15 mouse cellular contexts compared by ENCODE assay signal in genomic region chr1:97771727-97772126, GRCm38 (mm10). TPM values are rescaled to one million over a fixed set of nuclear protein-coding genes. Genes with fewer than 3 reads are reported as not detected.
DNase-seq lines count a peak whose midpoint lies in the region; ATAC-seq and TF ChIP-seq lines count a peak whose summit lies in the region.
"Had no signal": no experiment of that assay in that cellular context is flagged by ENCODE, and none has a peak within 500 bp of the region (broad histone marks: within the 10 kb centered on the region; RNA-seq: fewer than 3 reads in every experiment).

No protein-coding gene starts in this region.

- DNase-seq in heart, postnatal 4 days = no peak
- no peak for DNase-seq in liver, embryonic 13.5 days
- DNase-seq in liver, embryonic 11.5 days (ENCODE audit: low spot score) = no peak
- DNase-seq in MEL (ENCODE audit: low read depth, low spot score) = peak; percentile 73
- no peak for DNase-seq in layer of hippocampus, adult 18-20 months (ENCODE audit: low spot score in 2 of 2)
- DNase-seq: cerebellum, adult 11 months; cerebellum, adult 9-10 months; gastrocnemius, postnatal 36 days had no signal

- no peak overlapping the region for H3K9ac ChIP-seq in heart, embryonic 13.5 days
- H3K9ac ChIP-seq in liver, embryonic 13.5 days = peak overlapping the region; percentile 85
- H3K9ac ChIP-seq in liver, embryonic 11.5 days (ENCODE audit: low read depth, low read length) = no peak overlapping the region
- peak overlapping the region; percentile 80 for H3K9ac ChIP-seq in MEL (ENCODE audit: control insufficient read depth, low read depth, low read length, poor library complexity, severe bottlenecking)
- H3K9ac ChIP-seq: embryonic facial prominence, embryonic 13.5 days had no signal

- H3K9me3 ChIP-seq in heart, embryonic 13.5 days = no peaks in the 10 kb centered on the region
- H3K9me3 ChIP-seq in liver, embryonic 13.5 days (replicated peaks) = no peaks in the 10 kb centered on the region
- no peaks in the 10 kb centered on the region for H3K9me3 ChIP-seq in liver, embryonic 11.5 days (ENCODE audit: control insufficient read depth, low read length)
- H3K9me3 ChIP-seq in MEL (replicated peaks; ENCODE audit: insufficient read depth, low read length) = no peaks in the 10 kb centered on the region
- H3K9me3 ChIP-seq: embryonic facial prominence, embryonic 13.5 days; forebrain, embryonic 10.5 days; forebrain, embryonic 15.5 days; hindbrain, embryonic 15.5 days had no signal

- peaks cover 28% of the 10 kb centered on the region for H3K4me1 ChIP-seq in heart, embryonic 13.5 days
- peaks cover 50% of the 10 kb centered on the region for H3K4me1 ChIP-seq in liver, embryonic 13.5 days (replicated peaks)
- peaks cover 8% of the 10 kb centered on the region for H3K4me1 ChIP-seq in liver, embryonic 11.5 days (replicated peaks; ENCODE audit: control insufficient read depth, insufficient read depth, low read length)
- peaks cover 19 to 39% of the 10 kb centered on the region in 2 experiments for H3K4me1 ChIP-seq in MEL (ENCODE audit: control insufficient read depth in 1 of 2, insufficient read depth in 2 of 2, low read length in 2 of 2)

- no peaks in the 10 kb centered on the region for H3K27me3 ChIP-seq in heart, embryonic 13.5 days (replicated peaks)
- no peaks in the 10 kb centered on the region for H3K27me3 ChIP-seq in liver, embryonic 13.5 days
- H3K27me3 ChIP-seq in liver, embryonic 11.5 days (replicated peaks; ENCODE audit: control insufficient read depth, insufficient read depth, low read length) = no peaks in the 10 kb centered on the region
- H3K27me3 ChIP-seq in MEL (ENCODE audit: control insufficient read depth in 1 of 2, insufficient read depth in 2 of 2, low read length in 2 of 2) (no peaks in the 10 kb centered on the region), myocyte (ENCODE audit: control insufficient read depth, insufficient read depth, insufficient read length) (no peaks in the 10 kb centered on the region)
- H3K27me3 ChIP-seq: embryonic facial prominence, embryonic 13.5 days; forebrain, embryonic 15.5 days; hindbrain, embryonic 15.5 days had no signal

- H3K4me3 ChIP-seq in heart, embryonic 13.5 days = no peak overlapping the region
- no peak overlapping the region for H3K4me3 ChIP-seq in liver, embryonic 13.5 days (replicated peaks)
- no peak overlapping the region for H3K4me3 ChIP-seq in liver, embryonic 11.5 days (ENCODE audit: low read depth, low read length)
- H3K4me3 ChIP-seq in MEL (ENCODE audit: control insufficient read depth in 1 of 2, insufficient read depth in 1 of 2, low read depth in 2 of 2, low read length in 2 of 2) = peak overlapping the region; percentile 13 to 69
- H3K4me3 ChIP-seq in myocyte = peak overlapping the region; percentile 94
- H3K4me3 ChIP-seq: forebrain, embryonic 15.5 days; hindbrain, embryonic 15.5 days had no signal

- H3K79me2 ChIP-seq in MEL (ENCODE audit: control insufficient read depth, insufficient read depth, low read length, poor library complexity) (peaks cover 34% of the 10 kb centered on the region), myocyte (ENCODE audit: control insufficient read depth, insufficient read depth) (peaks cover 26% of the 10 kb centered on the region)

- no peak for ATAC-seq in heart, embryonic 13.5 days (ENCODE audit: extremely low read depth, insufficient number of reproducible peaks, low FRiP score, low TSS enrichment)
- no peak for ATAC-seq in liver, embryonic 13.5 days (ENCODE audit: low read depth)
- ATAC-seq in liver, embryonic 11.5 days (replicated peaks; ENCODE audit: low FRiP score) = no peak
- ATAC-seq: forebrain, embryonic 15.5 days; intestine, embryonic 16.5 days had no signal

- peaks cover 11% of the 10 kb centered on the region; the same call in 1 of the 2 replicates for H3K36me3 ChIP-seq in heart, embryonic 13.5 days
- H3K36me3 ChIP-seq in liver, embryonic 13.5 days = no peaks in the 10 kb centered on the region
- H3K36me3 ChIP-seq in liver, embryonic 11.5 days (ENCODE audit: control insufficient read depth, insufficient read depth, low read length) = no peaks in the 10 kb centered on the region
- peaks cover 0 to 49% of the 10 kb centered on the region in 2 experiments; a peak in 3 of 4 replicates for H3K36me3 ChIP-seq in MEL (ENCODE audit: control insufficient read depth in 1 of 2, insufficient read depth in 2 of 2, low read length in 2 of 2)
- H3K36me3 ChIP-seq in myocyte (ENCODE audit: control insufficient read depth, insufficient read depth) = peaks cover 2% of the 10 kb centered on the region
- H3K36me3 ChIP-seq: embryonic facial prominence, embryonic 13.5 days; forebrain, embryonic 10.5 days; forebrain, embryonic 15.5 days; hindbrain, embryonic 15.5 days had no signal

- H3ac ChIP-seq in myocyte (ENCODE audit: control insufficient read depth, insufficient read length) = no peak overlapping the region

- no peak for TF ChIP-seq CTCF in MEL (IDR thresholded peaks at IDR 0.05 in 2 of 3, conservative IDR thresholded peaks at IDR 0.05 in 1 of 3; ENCODE audit: control insufficient read depth in 1 of 3, insufficient read depth in 1 of 3, low read depth in 2 of 3, low read length in 3 of 3, poor library complexity in 1 of 3, severe bottlenecking in 1 of 3)

- H3K27ac ChIP-seq in heart, embryonic 13.5 days (replicated peaks) = no peak overlapping the region
- H3K27ac ChIP-seq in liver, embryonic 13.5 days = peak overlapping the region; percentile 27; the same call in 1 of the 2 replicates
- H3K27ac ChIP-seq in liver, embryonic 11.5 days (ENCODE audit: low read depth, low read length) = no peak overlapping the region
- H3K27ac ChIP-seq in MEL (ENCODE audit: control insufficient read depth, low read depth, low read length) = peak overlapping the region; percentile 34
- H3K27ac ChIP-seq: embryonic facial prominence, embryonic 13.5 days; forebrain, embryonic 10.5 days; forebrain, embryonic 15.5 days; hindbrain, embryonic 15.5 days had no signal

- TF ChIP-seq POLR2A in MEL (IDR thresholded peaks at IDR 0.05; ENCODE audit: control insufficient read depth in 1 of 2, insufficient read depth in 1 of 2, low read depth in 1 of 2, low read length in 2 of 2, poor library complexity in 1 of 2) (no peak), myocyte (IDR thresholded peaks at IDR 0.05; ENCODE audit: insufficient read length, low read depth) (no peak)

- no peak for TF ChIP-seq RAD21 in MEL (IDR thresholded peaks at IDR 0.05; ENCODE audit: low read depth, low read length)

- H3K4me2 ChIP-seq in heart, embryonic 13.5 days = peak overlapping the region; percentile 71; the same call in 1 of the 2 replicates
- peak overlapping the region; percentile 93 for H3K4me2 ChIP-seq in liver, embryonic 13.5 days
- no peak overlapping the region; the same call in 1 of the 2 replicates for H3K4me2 ChIP-seq in liver, embryonic 11.5 days
- peak overlapping the region; percentile 83 for H3K4me2 ChIP-seq in myocyte (ENCODE audit: low read depth)

- 90% methylated on average over 5 of the region's 5 CpGs for WGBS in heart, embryonic 13.5 days
- WGBS in liver, embryonic 13.5 days (ENCODE audit: insufficient replicate concordance) = 76% methylated on average over 5 of the region's 5 CpGs
- WGBS in liver, embryonic 11.5 days = 90% methylated on average over 5 of the region's 5 CpGs

- no peak for TF ChIP-seq EP300 in MEL (IDR thresholded peaks at IDR 0.05; ENCODE audit: low read depth in 1 of 2, low read length in 2 of 2)

TF ChIP-seq in MEL, 35 proteins besides CTCF, POLR2A, EP300 and RAD21 (continues in another document):
- TF ChIP-seq ETS1 (IDR thresholded peaks at IDR 0.05; ENCODE audit: low read depth, low read length) = peak; percentile 23; the same call in 1 of the 2 replicates
- TF ChIP-seq POLR2AphosphoS2 (IDR thresholded peaks at IDR 0.05; ENCODE audit: low read length) = no peak
- TF ChIP-seq POLR2AphosphoS5 (IDR thresholded peaks at IDR 0.05; ENCODE audit: borderline replicate concordance, low read depth, low read length) = no peak
- TF ChIP-seq MYC (IDR thresholded peaks at IDR 0.05; ENCODE audit: low read depth, low read length) = 0 out of 2 replicates have a peak, but pooled peaks have one; percentile 67
- TF ChIP-seq SIN3A (IDR thresholded peaks at IDR 0.05; ENCODE audit: low read length) = no peak; the same call in 1 of the 2 replicates
- TF ChIP-seq RCOR1 (IDR thresholded peaks at IDR 0.05; ENCODE audit: low read depth, low read length) = no peak

TF ChIP-seq in myocyte, 11 proteins besides CTCF, POLR2A, EP300 and RAD21 (continues in another document):
- no peak for TF ChIP-seq CEBPB (IDR thresholded peaks at IDR 0.05; ENCODE audit: insufficient read depth, poor library complexity, severe bottlenecking)
- TF ChIP-seq SRF (IDR thresholded peaks at IDR 0.05; ENCODE audit: control insufficient read depth, insufficient read length, low read depth) = no peak
- no peak for TF ChIP-seq MYOD1 (IDR thresholded peaks at IDR 0.05; ENCODE audit: control insufficient read depth in 1 of 3, insufficient read length in 2 of 3, low read depth in 2 of 3)
- no peak for TF ChIP-seq E2F4 (IDR thresholded peaks at IDR 0.05; ENCODE audit: insufficient read depth)
- TF ChIP-seq USF1 (IDR thresholded peaks at IDR 0.05; ENCODE audit: low read depth) = no peak
- no peak for TF ChIP-seq REST (IDR thresholded peaks at IDR 0.05; ENCODE audit: insufficient read depth, insufficient read length)

RNA-seq across cellular contexts. Expression of gene Ppip5k2, which starts 1.5 kb away (rescaled TPM):
- 32.2 and 33.1 TPM in 2 replicates for polyA plus RNA-seq in heart, embryonic 13.5 days (2015; fragmentation: Nextera tagmentation; extraction: Ambion mirVana)
- total RNA-seq in heart, postnatal 4 days (2021) = 10 to 100 TPM; 63.5 to 66.0 TPM
- polyA plus RNA-seq in liver, embryonic 13.5 days (2015; fragmentation: Nextera tagmentation; extraction: Ambion mirVana) = 12.2 and 16.9 TPM in 2 replicates
- 36.5 and 39.5 TPM in 2 replicates for polyA plus RNA-seq in liver, embryonic 11.5 days (2014; fragmentation: Nextera tagmentation; extraction: Ambion mirVana)
- total RNA-seq in MEL (2012; rRNA removed) = 57.4 and 60.7 TPM in 2 replicates
- polyA plus RNA-seq in MEL (2012; ENCODE audit: insufficient read depth in 1 of 2, insufficient read length in 2 of 2, low read depth in 1 of 2, low replicate concordance in 2 of 2, missing spikeins in 1 of 2) = 100 to 1,000 TPM in 1 of 2 experiments, 10 to 100 TPM in 1; 47.2 to 651 TPM
- 3.7 TPM for polyA plus RNA-seq in myocyte (2012; fragmentation: generic; extraction: Trizol)
- total RNA-seq in layer of hippocampus, adult 18-20 months (2021) = 10 to 100 TPM; 17.4 to 18.8 TPM

RNA-seq across cellular contexts. Expression of gene Gin1, which starts 1.8 kb away (rescaled TPM):
- polyA plus RNA-seq in heart, embryonic 13.5 days (2015; fragmentation: Nextera tagmentation; extraction: Ambion mirVana) = 14.0 and 16.7 TPM in 2 replicates
- 1 to 10 TPM; 8.1 to 8.8 TPM for total RNA-seq in heart, postnatal 4 days (2021)
- polyA plus RNA-seq in liver, embryonic 13.5 days (2015; fragmentation: Nextera tagmentation; extraction: Ambion mirVana) = 13.6 and 15.7 TPM in 2 replicates
- 19.6 and 21.7 TPM in 2 replicates for polyA plus RNA-seq in liver, embryonic 11.5 days (2014; fragmentation: Nextera tagmentation; extraction: Ambion mirVana)
- 12.3 and 13.6 TPM in 2 replicates for total RNA-seq in MEL (2012; rRNA removed)
- polyA plus RNA-seq in MEL (2012; ENCODE audit: insufficient read depth in 1 of 2, insufficient read length in 2 of 2, low read depth in 1 of 2, low replicate concordance in 2 of 2, missing spikeins in 1 of 2) = 10 to 100 TPM in 1 of 2 experiments, not detected in 1; 20.6 TPM
- 4.0 TPM for polyA plus RNA-seq in myocyte (2012; fragmentation: generic; extraction: Trizol)
- total RNA-seq in layer of hippocampus, adult 18-20 months (2021) = 10 to 100 TPM in 1 of 2 experiments, 1 to 10 TPM in 1; 8.3 to 11.1 TPM

Comparison
In these comparisons a context has a peak if more than half of its experiments do, and no peak if none do; other contexts are left out.
1. H3K27ac ChIP-seq: peak in liver, embryonic 13.5 days (single experiment) and MEL (single experiment); none in heart, embryonic 13.5 days (single experiment) and liver, embryonic 11.5 days (single experiment).
2. H3K9ac ChIP-seq: peak in liver, embryonic 13.5 days (single experiment) and MEL (single experiment); none in heart, embryonic 13.5 days (single experiment) and liver, embryonic 11.5 days (single experiment).
3. H3K4me3 ChIP-seq: peak in MEL (2 of 2) and myocyte (single experiment); none in heart, embryonic 13.5 days (single experiment), liver, embryonic 13.5 days (single experiment) and liver, embryonic 11.5 days (single experiment).